Mouse (Mus musculus): ENCODE results near the gene Wdr76.
"Not testable (repeated sequence)": the region's sequence is repeated elsewhere in the genome, so short reads cannot be mapped to it uniquely, and the experiment has no call there.

The Wdr76 gene

GRCm38 (mm10) chr2:121518711-121519110 lies 12.2 kb downstream of the Wdr76 start:
- DNase-seq (ENCODE audit: low spot score in 2 of 2), result not testable (repeated sequence)

GRCm38 (mm10) chr2:121522006-121522405 lies 15.5 kb downstream of the Wdr76 start:
- DNase-seq (ENCODE audit: low spot score in 2 of 2), result peak; percentile 24 to 65

GRCm38 (mm10) chr2:121522830-121523229 lies 16.3 kb downstream of the Wdr76 start:
- not testable (repeated sequence) for DNase-seq (ENCODE audit: low spot score in 2 of 2)

- peak; percentile 29 to 53 for DNase-seq (ENCODE audit: low spot score in 2 of 2)
These were observed 18.5 kb downstream of the Wdr76 start for GRCm38 (mm10) chr2:121525056-121525455.

- no peak for DNase-seq (ENCODE audit: low spot score in 2 of 2)
These were observed 38.3 kb downstream of the Wdr76 start for GRCm38 (mm10) chr2:121544829-121545228.

- DNase-seq (ENCODE audit: low spot score in 2 of 2), result no peak
These were observed 43.1 kb downstream of the Wdr76 start for GRCm38 (mm10) chr2:121549630-121550029.

- DNase-seq (ENCODE audit: low spot score in 2 of 2), result no peak
These were observed 44.7 kb downstream of the Wdr76 start for GRCm38 (mm10) chr2:121551271-121551670.

GRCm38 (mm10) chr2:121563117-121563516 lies 56.6 kb downstream of the Wdr76 start:
- no peak for DNase-seq (ENCODE audit: low spot score in 2 of 2)

- no peak for DNase-seq (ENCODE audit: low spot score in 2 of 2)
These were observed 59.4 kb downstream of the Wdr76 start for GRCm38 (mm10) chr2:121565911-121566310.

- DNase-seq (ENCODE audit: low spot score in 2 of 2), result no peak
These were observed 63.5 kb downstream of the Wdr76 start for GRCm38 (mm10) chr2:121570049-121570448.

GRCm38 (mm10) chr2:121570999-121571655 lies 64.6 kb downstream of the Wdr76 start:
- no peak for DNase-seq (ENCODE audit: low spot score in 2 of 2)

GRCm38 (mm10) chr2:121571780-121572179 lies 65.3 kb downstream of the Wdr76 start:
- DNase-seq (ENCODE audit: low spot score in 2 of 2), result peak; percentile 85 to 93

GRCm38 (mm10) chr2:121574066-121574630 lies 67.6 kb downstream of the Wdr76 start:
- DNase-seq (ENCODE audit: low spot score in 2 of 2), result no peak

- no peak for DNase-seq (ENCODE audit: low spot score in 2 of 2)
These were observed 69.2 kb downstream of the Wdr76 start for GRCm38 (mm10) chr2:121575741-121576201.

GRCm38 (mm10) chr2:121582809-121583376 lies 76.4 kb downstream of the Wdr76 start:
- DNase-seq (ENCODE audit: low spot score in 2 of 2), result no peak

GRCm38 (mm10) chr2:121583468-121584116 lies 77.1 kb downstream of the Wdr76 start:
- no peak for DNase-seq (ENCODE audit: low spot score in 2 of 2)

GRCm38 (mm10) chr2:121584705-121585104 lies 78.2 kb downstream of the Wdr76 start:
- no peak for DNase-seq (ENCODE audit: low spot score in 2 of 2)

- DNase-seq (ENCODE audit: low spot score in 2 of 2), result no peak
These were observed 81.2 kb downstream of the Wdr76 start for GRCm38 (mm10) chr2:121587523-121588308.

GRCm38 (mm10) chr2:121588309-121588694 lies 81.8 kb downstream of the Wdr76 start:
- DNase-seq (ENCODE audit: low spot score in 2 of 2), result no peak

- DNase-seq (ENCODE audit: low spot score in 2 of 2), result no peak
These were observed 87.6 kb downstream of the Wdr76 start for GRCm38 (mm10) chr2:121594131-121594530.
